Mouse (Mus musculus) ES-E14 (cell line): ENCODE results near the gene Tfpt. TPM values are rescaled to one million over a fixed set of nuclear protein-coding genes. Genes with fewer than 3 reads are reported as not detected.

Source experiments
- DNase-seq: peaks from one replicate; pipeline ENCODE4 v3.0.0-alpha.2; 2013; ENCODE audit warnings: low read depth, low spot score
- H3K27ac ChIP-seq: 2 replicates; pipeline ENCODE4 v1.5.1; 2012; ENCODE audit warnings: low read depth, mild to moderate bottlenecking, low read length, moderate library complexity, mixed read lengths; ENCODE audit not compliant: poor library complexity, insufficient read depth, severe bottlenecking
- H3K36me3 ChIP-seq: 2 replicates; pipeline ENCODE4 v1.6.1; 2012; ENCODE audit warnings: mild to moderate bottlenecking, low read length, moderate library complexity, mixed read lengths; ENCODE audit not compliant: control insufficient read depth, poor library complexity, insufficient read depth, severe bottlenecking
- H3K4me1 ChIP-seq, 2 experiments: fragments of 150-350 bp in 1 of 2; sonication (generic) in 1 of 2; 2 replicates each; pipeline ENCODE4 v1.6.1; 2012; ENCODE audit warnings: low read length in 2 of 2, mild to moderate bottlenecking in 1 of 2, mixed read lengths in 1 of 2; ENCODE audit not compliant: control insufficient read depth in 2 of 2, insufficient read depth in 2 of 2, poor library complexity in 1 of 2
- H3K4me3 ChIP-seq, 2 experiments: fragments of 150-350 bp in 1 of 2; sonication (generic) in 1 of 2; 2 replicates each; pipeline ENCODE4 v1.5.1; 2012; ENCODE audit warnings: low read length in 2 of 2, low read depth in 1 of 2, mild to moderate bottlenecking in 1 of 2, mixed read lengths in 1 of 2; ENCODE audit not compliant: insufficient read depth in 1 of 2, poor library complexity in 1 of 2, severe bottlenecking in 1 of 2
- H3K9ac ChIP-seq: 2 replicates; pipeline ENCODE4 v1.6.1; 2012; ENCODE audit warnings: low read depth, mild to moderate bottlenecking, low read length, mixed read lengths; ENCODE audit not compliant: poor library complexity, insufficient read depth, severe bottlenecking
- H3K9me3 ChIP-seq: fragments of 150-350 bp; sonication (generic); 2 replicates; pipeline ENCODE4 v1.6.1; 2012; ENCODE audit warnings: low read depth, mild to moderate bottlenecking, low read length; ENCODE audit not compliant: control insufficient read depth, insufficient read depth
- CHD2 ChIP-seq: IDR thresholded peaks from 2 replicates; pipeline ENCODE4 v1.6.1; 2014; ENCODE audit warnings: mild to moderate bottlenecking, low read depth, low read length, inconsistent platforms
- HCFC1 ChIP-seq: IDR thresholded peaks from 2 replicates; pipeline ENCODE4 v1.6.1; 2012; ENCODE audit warnings: low read length, inconsistent platforms, borderline replicate concordance; ENCODE audit not compliant: insufficient read depth
- MAFK ChIP-seq: IDR thresholded peaks from 2 replicates; pipeline ENCODE4 v1.6.1; 2014; ENCODE audit warnings: mild to moderate bottlenecking, low read depth, low read length, inconsistent platforms; ENCODE audit not compliant: insufficient read depth
- ZC3H11A ChIP-seq: IDR thresholded peaks from 2 replicates; pipeline ENCODE4 v1.6.1; 2012; ENCODE audit warnings: low read depth, mild to moderate bottlenecking, inconsistent platforms, low read length, borderline replicate concordance
- ZNF384 ChIP-seq: IDR thresholded peaks from 2 replicates; pipeline ENCODE4 v1.6.1; 2012; ENCODE audit warnings: low read depth, low read length, inconsistent platforms
- in situ Hi-C, 2 experiments: fragments of 600-800 bp; cut with MboI; formaldehyde crosslinking; loops; one replicate each; pipeline ENCODE4 v1.15.1; 2025; ENCODE audit warnings: low sequenced_read_pairs in 2 of 2, inconsistent platforms in 1 of 2; ENCODE audit not compliant: unreplicated experiment in 2 of 2
- total RNA-seq: library from RNA; depleted of rRNA; stranded (reverse); fragments of 300-350 nt; gene quantifications from 2 replicates; pipeline ENCODE4 v1.2.3, GENCODE M21; 2012

Gene Tfpt
- total RNA-seq, 1 experiment, result 29.1 TPM

- TF ChIP-seq ZNF384 (no peak), CHD2 (no peak), HCFC1 (no peak), MAFK (no peak), ZC3H11A (no peak)
- DNase-seq, result no peak
- Histone ChIP-seq H3K9ac (no peak within 1 kb of the TSS), H3K4me3 (peak within 1 kb of the TSS; percentile 18 to 98; a peak in 3 of 4 replicates), H3K36me3 (peaks cover 12% of the 10 kb centered on the region), H3K4me1 (peaks cover 0 to 5% of the 10 kb centered on the region in 2 experiments; a peak in 1 of 4 replicates), H3K9me3 (no peaks in the 10 kb centered on the region), H3K27ac (no peak within 1 kb of the TSS)
- in situ Hi-C loops, result no loop called here
Measured at GRCm38 (mm10) chr7:3616057-3616388, 13.7 kb downstream of the Tfpt start, which contains the start of gene Oscar. Oscar (minus strand) TSS chr7:3616157.

GRCm38 (mm10) chr7:3614021-3614420 is 15.7 kb downstream of the Tfpt start:
- no peak overlapping the region for H3K4me3 ChIP-seq
- TF ChIP-seq ZC3H11A (no peak), MAFK (no peak)
- no peak for DNase-seq
- H3K27ac ChIP-seq, result no peak overlapping the region
- no peaks in the 10 kb centered on the region for H3K9me3 ChIP-seq
- peaks cover 0 to 9% of the 10 kb centered on the region in 2 experiments; a peak in 1 of 4 replicates for H3K4me1 ChIP-seq
- no peaks in the 10 kb centered on the region for H3K36me3 ChIP-seq
- in situ Hi-C loops, result no loop called here
- H3K9ac ChIP-seq, result no peak overlapping the region

GRCm38 (mm10) chr7:3611006-3611405 is 18.7 kb downstream of the Tfpt start:
- DNase-seq, result no peak
- Histone ChIP-seq H3K4me3 (peak overlapping the region; percentile 41 to 54; a peak in 3 of 4 replicates), H3K9me3 (no peaks in the 10 kb centered on the region), H3K27ac (no peak overlapping the region), H3K36me3 (no peaks in the 10 kb centered on the region), H3K4me1 (peaks cover 0 to 9% of the 10 kb centered on the region in 2 experiments; a peak in 1 of 4 replicates), H3K9ac (no peak overlapping the region)
- in situ Hi-C loops, result no loop called here
- TF ChIP-seq CHD2, result no peak
- no peak for TF ChIP-seq MAFK
- no peak for TF ChIP-seq ZNF384
- TF ChIP-seq ZC3H11A, result no peak
- no peak for TF ChIP-seq HCFC1

DNA sequence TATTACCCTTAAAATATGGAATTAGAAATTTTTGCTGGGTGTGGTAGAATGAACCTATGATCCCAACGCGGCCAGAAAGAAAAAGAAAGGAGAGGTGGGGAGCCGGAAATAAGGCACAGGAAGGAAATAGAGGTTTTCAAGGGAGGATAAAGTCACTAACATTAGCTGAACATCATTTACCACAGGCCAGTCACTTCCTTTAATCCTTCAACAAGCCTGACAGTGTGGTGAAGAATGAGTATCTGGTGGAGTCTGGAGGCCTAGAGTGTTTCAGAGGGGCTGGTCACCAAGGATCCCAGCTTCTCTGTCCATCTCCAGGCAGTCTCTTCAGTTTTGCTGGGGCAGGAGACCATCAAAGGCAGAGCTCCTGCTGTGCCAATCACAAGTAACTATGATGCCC is 19.3 kb downstream of the Tfpt start:
- no peak for DNase-seq
- no peak overlapping the region for H3K27ac ChIP-seq
- H3K4me3 ChIP-seq, result no peak overlapping the region
- H3K36me3 ChIP-seq, result no peaks in the 10 kb centered on the region
- peaks cover 0 to 9% of the 10 kb centered on the region in 2 experiments; a peak in 1 of 4 replicates for H3K4me1 ChIP-seq
- no peak overlapping the region for H3K9ac ChIP-seq
- TF ChIP-seq CHD2 (no peak), ZC3H11A (no peak), HCFC1 (no peak), MAFK (no peak), ZNF384 (no peak)
- in situ Hi-C loops, result no loop called here
- H3K9me3 ChIP-seq, result no peaks in the 10 kb centered on the region

- DNase-seq, result no peak
- Histone ChIP-seq H3K36me3 (no peaks in the 10 kb centered on the region), H3K9me3 (no peaks in the 10 kb centered on the region), H3K4me1 (peaks cover 0 to 9% of the 10 kb centered on the region in 2 experiments; a peak in 1 of 4 replicates), H3K9ac (no peak overlapping the region), H3K27ac (no peak overlapping the region), H3K4me3 (no peak overlapping the region)
- TF ChIP-seq MAFK, result no peak
- in situ Hi-C loops, result no loop called here
Measured at GRCm38 (mm10) chr7:3609082-3609481, 20.6 kb downstream of the Tfpt start.
